Mouse (Mus musculus): ENCODE data around the gene Ubash3a. TPM values are rescaled to one million over a fixed set of nuclear protein-coding genes. Genes with fewer than 3 reads are reported as not detected.
A peak's percentile ranks its signal among the peaks of the same experiment; 100 is the strongest.

Gene Ubash3a
- polyA plus RNA-seq, 1 experiment = not detected

- no peak overlapping the region for H3K4me3 ChIP-seq (ENCODE audit: insufficient read depth, low read depth, low read length)
- H3K4me1 ChIP-seq (ENCODE audit: control insufficient read depth, insufficient read depth, insufficient read length, low read length) = 0 out of 2 replicates have a peak, but pooled peaks cover 2% of the 10 kb centered on the region
- no peak overlapping the region for H3K27ac ChIP-seq (replicated peaks; ENCODE audit: low read depth, low read length)
Observed at GRCm38 (mm10) chr17:31294363-31295214, 86.9 kb downstream of the Ubash3a start.

DNA sequence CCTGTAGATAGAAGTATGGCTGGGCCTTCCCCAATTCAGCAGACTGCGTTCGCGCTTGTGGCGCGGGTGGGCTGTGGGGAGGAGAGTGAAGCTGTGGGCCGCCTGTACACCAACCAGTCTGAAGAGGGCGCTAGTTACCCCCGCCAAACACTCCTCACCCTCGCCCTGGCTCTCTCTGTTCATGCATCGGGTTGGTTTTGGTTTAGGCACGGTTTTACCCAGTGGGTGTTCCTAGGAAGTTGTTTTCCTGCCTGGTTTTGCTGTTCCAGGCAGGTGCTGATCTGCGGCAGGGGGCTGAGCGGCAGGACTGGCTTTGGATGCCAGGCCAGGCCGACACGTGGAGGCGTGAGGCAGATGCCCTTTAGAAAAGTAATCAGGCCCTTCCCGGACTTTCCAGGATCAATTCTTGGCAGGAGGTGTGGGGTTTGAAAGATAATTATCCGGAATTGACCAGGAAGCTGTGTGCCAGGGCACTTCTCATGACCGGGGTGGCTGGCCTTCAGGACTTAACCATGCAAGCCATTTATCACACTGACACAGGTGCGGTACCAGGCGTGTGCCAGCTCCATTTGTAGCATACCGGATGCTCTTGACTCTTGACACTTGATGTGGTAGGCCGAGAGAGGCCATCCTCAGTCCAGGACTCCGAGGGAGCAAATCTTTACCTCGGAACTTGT is 87.7 kb downstream of the Ubash3a start:
- peak overlapping the region; percentile 68 for H3K4me3 ChIP-seq (ENCODE audit: insufficient read depth, low read depth, low read length)
- 0 out of 2 replicates have a peak, but pooled peaks cover 2% of the 10 kb centered on the region for H3K4me1 ChIP-seq (ENCODE audit: control insufficient read depth, insufficient read depth, insufficient read length, low read length)
- no peak overlapping the region for H3K27ac ChIP-seq (replicated peaks; ENCODE audit: low read depth, low read length)

DNA sequence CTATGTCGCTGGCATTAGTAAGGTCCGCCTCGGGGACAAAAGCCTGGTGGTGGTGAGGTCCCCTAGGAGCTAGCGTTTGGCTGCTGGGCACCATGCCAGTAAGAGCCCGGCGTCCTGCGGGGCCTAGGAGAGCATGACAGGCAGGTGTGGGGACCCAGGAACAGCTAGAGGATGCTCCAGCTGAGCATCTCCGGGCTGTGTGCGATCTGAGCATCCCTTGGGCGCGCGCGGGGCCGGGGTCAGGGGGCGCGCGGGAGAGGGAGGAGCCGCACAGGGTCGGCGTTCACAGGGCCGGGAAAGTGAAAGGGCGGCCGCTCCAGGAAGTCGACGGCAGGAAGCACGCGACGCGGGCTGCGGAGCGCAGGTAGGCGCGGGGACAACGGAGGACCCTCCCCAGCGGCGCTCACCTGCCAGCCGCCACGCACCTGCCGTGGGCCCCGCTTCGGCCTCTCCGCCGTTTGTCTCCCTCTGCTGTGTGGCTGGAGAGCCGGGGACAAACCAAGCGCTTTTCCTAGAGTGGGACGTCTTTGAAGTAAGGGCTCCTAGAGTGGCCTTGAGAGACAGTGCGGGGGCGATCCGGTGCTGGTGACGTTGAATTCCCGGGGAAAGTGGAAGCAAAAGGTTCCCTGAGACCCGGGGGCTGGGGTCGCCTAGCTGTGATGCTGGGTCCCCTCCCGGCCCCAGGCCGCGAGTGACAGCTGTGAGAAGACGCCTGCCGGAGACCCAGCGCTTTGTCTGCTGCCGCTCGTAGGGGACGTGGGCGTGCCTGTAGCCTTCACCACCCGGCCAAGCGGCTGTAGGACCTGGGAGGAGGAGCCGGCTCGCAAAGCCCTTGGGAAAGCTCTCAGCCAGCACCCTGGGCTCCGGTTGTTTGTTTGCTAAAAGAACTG is 88.5 kb downstream of the Ubash3a start:
- peak overlapping the region; percentile 68 for H3K4me3 ChIP-seq (ENCODE audit: insufficient read depth, low read depth, low read length)
- no peak overlapping the region for H3K27ac ChIP-seq (replicated peaks; ENCODE audit: low read depth, low read length)
- 0 out of 2 replicates have a peak, but pooled peaks cover 2% of the 10 kb centered on the region for H3K4me1 ChIP-seq (ENCODE audit: control insufficient read depth, insufficient read depth, insufficient read length, low read length)

Other genes with a start within 250 kb of the Ubash3a start
- 2.3 and 5.0 TPM in 2 replicates for gene Abcg1, start 150.2 kb upstream of the Ubash3a start, polyA plus RNA-seq (2012; ENCODE audit: insufficient read depth, insufficient read length, missing spikeins)
- not detected in 2 replicates for gene Tff3, start 78.2 kb upstream of the Ubash3a start, polyA plus RNA-seq (2012; ENCODE audit: insufficient read depth, insufficient read length, missing spikeins)
- not detected in 2 replicates for gene Tff2, start 63.6 kb upstream of the Ubash3a start, polyA plus RNA-seq (2012; ENCODE audit: insufficient read depth, insufficient read length, missing spikeins)
- not detected in 2 replicates for gene Tff1, start 42.6 kb upstream of the Ubash3a start, polyA plus RNA-seq (2012; ENCODE audit: insufficient read depth, insufficient read length, missing spikeins)
- not detected in 2 replicates for gene Tmprss3, start 8.9 kb upstream of the Ubash3a start, polyA plus RNA-seq (2012; ENCODE audit: insufficient read depth, insufficient read length, missing spikeins)
- 1.1 TPM in 1 of 2 replicates, not detected in the other for gene Rsph1, start 69.5 kb downstream of the Ubash3a start, polyA plus RNA-seq (2012; ENCODE audit: insufficient read depth, insufficient read length, missing spikeins)
- gene Slc37a1, start 78.9 kb downstream of the Ubash3a start, polyA plus RNA-seq (2012; ENCODE audit: insufficient read depth, insufficient read length, missing spikeins) = 2.6 TPM in 1 of 2 replicates, not detected in the other
- gene Pde9a, start 178.3 kb downstream of the Ubash3a start, polyA plus RNA-seq (2012; ENCODE audit: insufficient read depth, insufficient read length, missing spikeins) = 0.99 and 2.5 TPM in 2 replicates